Mouse (Mus musculus): ENCODE measurements around the gene Slc20a1. TPM values are rescaled to one million over a fixed set of nuclear protein-coding genes. Genes with fewer than 3 reads are reported as not detected.

The Slc20a1 gene
- total RNA-seq, 1 experiment from 2014 or later = 186 TPM

GRCm38 (mm10) chr2:129218537-129219105 lies 20.1 kb downstream of the Slc20a1 start:
- ATAC-seq (replicated peaks; ENCODE audit: insufficient number of reproducible peaks, low FRiP score, low TSS enrichment, poor library complexity, severe bottlenecking) = no peak

- ATAC-seq (replicated peaks; ENCODE audit: insufficient number of reproducible peaks, low FRiP score, low TSS enrichment, poor library complexity, severe bottlenecking) = no peak; the same call in 1 of the 2 replicates
Observed at GRCm38 (mm10) chr2:129221097-129221632, 22.6 kb downstream of the Slc20a1 start.

GRCm38 (mm10) chr2:129224178-129224577 lies 25.6 kb downstream of the Slc20a1 start:
- no peak for ATAC-seq (replicated peaks; ENCODE audit: insufficient number of reproducible peaks, low FRiP score, low TSS enrichment, poor library complexity, severe bottlenecking)

- ATAC-seq (replicated peaks; ENCODE audit: insufficient number of reproducible peaks, low FRiP score, low TSS enrichment, poor library complexity, severe bottlenecking) = no peak
Observed at GRCm38 (mm10) chr2:129225251-129225819, 26.8 kb downstream of the Slc20a1 start.

- no peak for ATAC-seq (replicated peaks; ENCODE audit: insufficient number of reproducible peaks, low FRiP score, low TSS enrichment, poor library complexity, severe bottlenecking)
Observed at GRCm38 (mm10) chr2:129226296-129226851, 27.8 kb downstream of the Slc20a1 start.

GRCm38 (mm10) chr2:129227011-129227529 lies 28.5 kb downstream of the Slc20a1 start:
- no peak for ATAC-seq (replicated peaks; ENCODE audit: insufficient number of reproducible peaks, low FRiP score, low TSS enrichment, poor library complexity, severe bottlenecking)

- ATAC-seq (replicated peaks; ENCODE audit: insufficient number of reproducible peaks, low FRiP score, low TSS enrichment, poor library complexity, severe bottlenecking) = no peak
Observed at GRCm38 (mm10) chr2:129227709-129228108, 29.1 kb downstream of the Slc20a1 start.

GRCm38 (mm10) chr2:129228571-129228970 lies 30.0 kb downstream of the Slc20a1 start:
- ATAC-seq (replicated peaks; ENCODE audit: insufficient number of reproducible peaks, low FRiP score, low TSS enrichment, poor library complexity, severe bottlenecking) = no peak

- no peak for ATAC-seq (replicated peaks; ENCODE audit: insufficient number of reproducible peaks, low FRiP score, low TSS enrichment, poor library complexity, severe bottlenecking)
Observed at GRCm38 (mm10) chr2:129229316-129229715, 30.8 kb downstream of the Slc20a1 start.

GRCm38 (mm10) chr2:129232023-129232422 lies 33.5 kb downstream of the Slc20a1 start:
- no peak for ATAC-seq (replicated peaks; ENCODE audit: insufficient number of reproducible peaks, low FRiP score, low TSS enrichment, poor library complexity, severe bottlenecking)

GRCm38 (mm10) chr2:129232484-129232883 lies 33.9 kb downstream of the Slc20a1 start:
- no peak for ATAC-seq (replicated peaks; ENCODE audit: insufficient number of reproducible peaks, low FRiP score, low TSS enrichment, poor library complexity, severe bottlenecking)

GRCm38 (mm10) chr2:129233218-129233617 lies 34.7 kb downstream of the Slc20a1 start:
- ATAC-seq (replicated peaks; ENCODE audit: insufficient number of reproducible peaks, low FRiP score, low TSS enrichment, poor library complexity, severe bottlenecking) = no peak

- ATAC-seq (replicated peaks; ENCODE audit: insufficient number of reproducible peaks, low FRiP score, low TSS enrichment, poor library complexity, severe bottlenecking) = no peak
Observed at GRCm38 (mm10) chr2:129233803-129234477, 35.4 kb downstream of the Slc20a1 start.

GRCm38 (mm10) chr2:129234731-129235130 lies 36.2 kb downstream of the Slc20a1 start:
- no peak for ATAC-seq (replicated peaks; ENCODE audit: insufficient number of reproducible peaks, low FRiP score, low TSS enrichment, poor library complexity, severe bottlenecking)

GRCm38 (mm10) chr2:129236526-129236925 lies 38.0 kb downstream of the Slc20a1 start:
- no peak for ATAC-seq (replicated peaks; ENCODE audit: insufficient number of reproducible peaks, low FRiP score, low TSS enrichment, poor library complexity, severe bottlenecking)

GRCm38 (mm10) chr2:129240726-129241432 lies 42.3 kb downstream of the Slc20a1 start:
- ATAC-seq (replicated peaks; ENCODE audit: insufficient number of reproducible peaks, low FRiP score, low TSS enrichment, poor library complexity, severe bottlenecking) = no peak

- ATAC-seq (replicated peaks; ENCODE audit: insufficient number of reproducible peaks, low FRiP score, low TSS enrichment, poor library complexity, severe bottlenecking) = no peak
Observed at GRCm38 (mm10) chr2:129241845-129242833, 43.6 kb downstream of the Slc20a1 start.

- no peak for ATAC-seq (replicated peaks; ENCODE audit: insufficient number of reproducible peaks, low FRiP score, low TSS enrichment, poor library complexity, severe bottlenecking)
Observed at GRCm38 (mm10) chr2:129243005-129243404, 44.4 kb downstream of the Slc20a1 start.

Measured in monocyte, adult 5-6 weeks (primary cell).